Mouse (Mus musculus) MEL (cell line): ENCODE measurements around the gene Slc25a19. TPM values are rescaled to one million over a fixed set of nuclear protein-coding genes. Genes with fewer than 3 reads are reported as not detected.

Experiments
- DNase-seq: peaks from one replicate; pipeline ENCODE4 v3.0.0; 2011; ENCODE audit warnings: low read depth, low spot score
- H3K27ac ChIP-seq: 2 replicates; pipeline ENCODE4 v1.5.1; 2012; ENCODE audit warnings: low read depth, mild to moderate bottlenecking, control low read depth, low read length, moderate library complexity; ENCODE audit not compliant: control insufficient read depth
- H3K27me3 ChIP-seq, 2 experiments: fragments of 150-350 bp in 1 of 2; sonication (generic) in 1 of 2; 2 replicates each; pipeline ENCODE4 v1.6.1; 2012; ENCODE audit warnings: low read length in 2 of 2, mild to moderate bottlenecking in 2 of 2, improper control_type of control experiment in 1 of 2, moderate library complexity in 1 of 2; ENCODE audit not compliant: insufficient read depth in 2 of 2, control insufficient read depth in 1 of 2
- H3K36me3 ChIP-seq, 2 experiments: 2 replicates each; pipeline ENCODE4 v1.6.1; 2012 to 2014; ENCODE audit warnings: low read length in 2 of 2, improper control_type of control experiment in 1 of 2, inconsistent platforms in 1 of 2, mild to moderate bottlenecking in 1 of 2; ENCODE audit not compliant: insufficient read depth in 2 of 2, control insufficient read depth in 1 of 2
- H3K4me1 ChIP-seq, 2 experiments: fragments of 150-350 bp in 1 of 2; sonication (generic) in 1 of 2; 2 replicates each; pipeline ENCODE4 v1.6.1; 2012; ENCODE audit warnings: low read length in 2 of 2, improper control_type of control experiment in 1 of 2, mild to moderate bottlenecking in 1 of 2; ENCODE audit not compliant: insufficient read depth in 2 of 2, control insufficient read depth in 1 of 2
- H3K4me3 ChIP-seq, 2 experiments: fragments of 150-350 bp in 1 of 2; sonication (generic) in 1 of 2; 2 replicates each; pipeline ENCODE4 v1.5.1; 2012; ENCODE audit warnings: low read depth in 2 of 2, low read length in 2 of 2, mild to moderate bottlenecking in 2 of 2, moderate library complexity in 2 of 2, control low read depth in 1 of 2, improper control_type of control experiment in 1 of 2; ENCODE audit not compliant: control insufficient read depth in 1 of 2, insufficient read depth in 1 of 2
- H3K79me2 ChIP-seq: 2 replicates; pipeline ENCODE4 v1.6.1; 2012; ENCODE audit warnings: mild to moderate bottlenecking, low read length, moderate library complexity; ENCODE audit not compliant: control insufficient read depth, poor library complexity, insufficient read depth
- H3K9ac ChIP-seq: 2 replicates; pipeline ENCODE4 v1.6.1; 2012; ENCODE audit warnings: low read depth, mild to moderate bottlenecking, control low read depth, low read length, moderate library complexity; ENCODE audit not compliant: control insufficient read depth, poor library complexity, severe bottlenecking
- H3K9me3 ChIP-seq: fragments of 150-350 bp; sonication (generic); replicated peaks from 2 replicates; pipeline ENCODE4 v1.6.1; 2012; ENCODE audit warnings: mild to moderate bottlenecking, low read length, improper control_type of control experiment, moderate library complexity; ENCODE audit not compliant: insufficient read depth
- BHLHE40 ChIP-seq: IDR thresholded peaks from 2 replicates; pipeline ENCODE4 v1.6.1; 2012; ENCODE audit warnings: low read depth, mild to moderate bottlenecking, inconsistent platforms, low read length, improper control_type of control experiment, borderline replicate concordance
- CHD1 ChIP-seq: IDR thresholded peaks from 2 replicates; pipeline ENCODE4 v1.6.1; 2012; ENCODE audit warnings: low read depth, mild to moderate bottlenecking, inconsistent platforms, low read length, improper control_type of control experiment
- E2F4 ChIP-seq: IDR thresholded peaks from 2 replicates; pipeline ENCODE4 v1.6.1; 2011; ENCODE audit warnings: low read depth, low read length, improper control_type of control experiment, borderline replicate concordance
- ELF1 ChIP-seq: IDR thresholded peaks from 2 replicates; pipeline ENCODE4 v1.6.1; 2014; ENCODE audit warnings: low read depth, mild to moderate bottlenecking, inconsistent platforms, low read length, improper control_type of control experiment, moderate library complexity
- GABPA ChIP-seq: IDR thresholded peaks from 2 replicates; pipeline ENCODE4 v1.6.1; 2012; ENCODE audit warnings: low read depth, mild to moderate bottlenecking, inconsistent platforms, low read length, improper control_type of control experiment, moderate library complexity
- HCFC1 ChIP-seq: IDR thresholded peaks from 2 replicates; pipeline ENCODE4 v1.6.1; 2012; ENCODE audit warnings: low read depth, mild to moderate bottlenecking, inconsistent platforms, low read length, improper control_type of control experiment, moderate library complexity
- JUND ChIP-seq: IDR thresholded peaks from 2 replicates; pipeline ENCODE4 v1.6.1; 2011; ENCODE audit warnings: low read depth, mild to moderate bottlenecking, improper control_type of control experiment, low read length
- KAT2A ChIP-seq: conservative IDR thresholded peaks from 2 replicates; pipeline ENCODE4 v1.6.1; 2012; ENCODE audit warnings: low read depth, low read length, improper control_type of control experiment, inconsistent platforms
- MAX ChIP-seq: IDR thresholded peaks from 2 replicates; pipeline ENCODE4 v1.6.1; 2011; ENCODE audit warnings: low read length, improper control_type of control experiment
- MEF2A ChIP-seq: IDR thresholded peaks from 2 replicates; pipeline ENCODE4 v1.6.1; 2014; ENCODE audit warnings: low read depth, mild to moderate bottlenecking, inconsistent platforms, low read length, improper control_type of control experiment; ENCODE audit not compliant: poor library complexity, insufficient replicate concordance, severe bottlenecking; ENCODE audit errors: extremely low read depth
- MYC ChIP-seq: IDR thresholded peaks from 2 replicates; pipeline ENCODE4 v1.6.1; 2011; ENCODE audit warnings: low read depth, mild to moderate bottlenecking, low read length, improper control_type of control experiment, moderate library complexity
- POLR2AphosphoS2 ChIP-seq: IDR thresholded peaks from 2 replicates; pipeline ENCODE4 v1.6.1; 2011; ENCODE audit warnings: low read length, improper control_type of control experiment
- RCOR1 ChIP-seq: IDR thresholded peaks from 2 replicates; pipeline ENCODE4 v1.6.1; 2012; ENCODE audit warnings: low read depth, mild to moderate bottlenecking, inconsistent platforms, low read length, improper control_type of control experiment
- SIN3A ChIP-seq: IDR thresholded peaks from 2 replicates; pipeline ENCODE4 v1.6.1; 2012; ENCODE audit warnings: low read length, improper control_type of control experiment, inconsistent platforms
- TAL1 ChIP-seq: IDR thresholded peaks from 2 replicates; pipeline ENCODE4 v1.6.1; 2012; ENCODE audit warnings: mild to moderate bottlenecking, inconsistent platforms, low read length, moderate library complexity, mixed read lengths
- USF2 ChIP-seq, 2 experiments: IDR thresholded peaks; 2 replicates each; pipeline ENCODE4 v1.6.1; 2011 to 2012; ENCODE audit warnings: improper control_type of control experiment in 2 of 2, low read length in 2 of 2, borderline replicate concordance in 1 of 2, inconsistent platforms in 1 of 2, low read depth in 1 of 2, mild to moderate bottlenecking in 1 of 2; ENCODE audit not compliant: insufficient read depth in 1 of 2
- ZKSCAN1 ChIP-seq: IDR thresholded peaks from 2 replicates; pipeline ENCODE4 v1.6.1; 2012; ENCODE audit warnings: low read depth, mild to moderate bottlenecking, inconsistent platforms, low read length, improper control_type of control experiment, moderate library complexity
- ZMIZ1 ChIP-seq: IDR thresholded peaks from 2 replicates; pipeline ENCODE4 v1.6.1; 2012; ENCODE audit warnings: low read depth, mild to moderate bottlenecking, inconsistent platforms, low read length, improper control_type of control experiment, moderate library complexity
- ZNF384 ChIP-seq: IDR thresholded peaks from 2 replicates; pipeline ENCODE4 v1.6.1; 2012; ENCODE audit warnings: low read depth, mild to moderate bottlenecking, inconsistent platforms, low read length, improper control_type of control experiment
- polyA plus RNA-seq, 2 experiments: library from polyadenylated mRNA; stranded (reverse) in 1 of 2; unstranded in 1 of 2; fragments of >175 nt in 1 of 2; fragments of >200 nt in 1 of 2; gene quantifications; 2 replicates each; pipeline versions ENCODE4 v1.2.1 to v1.2.4; 2012; ENCODE audit warnings: low replicate concordance in 2 of 2, low read depth in 1 of 2; ENCODE audit not compliant: insufficient read length in 2 of 2, insufficient read depth in 1 of 2, missing spikeins in 1 of 2
- total RNA-seq: library from RNA; depleted of rRNA; stranded (reverse); fragments of 300-350 nt; gene quantifications from 2 replicates; pipeline ENCODE4 v1.2.3, GENCODE M21; 2012

Slc25a19 gene
- total and polyA plus RNA-seq, 3 experiments = 35.3 to 43.1 TPM; not detected in 1

DNA sequence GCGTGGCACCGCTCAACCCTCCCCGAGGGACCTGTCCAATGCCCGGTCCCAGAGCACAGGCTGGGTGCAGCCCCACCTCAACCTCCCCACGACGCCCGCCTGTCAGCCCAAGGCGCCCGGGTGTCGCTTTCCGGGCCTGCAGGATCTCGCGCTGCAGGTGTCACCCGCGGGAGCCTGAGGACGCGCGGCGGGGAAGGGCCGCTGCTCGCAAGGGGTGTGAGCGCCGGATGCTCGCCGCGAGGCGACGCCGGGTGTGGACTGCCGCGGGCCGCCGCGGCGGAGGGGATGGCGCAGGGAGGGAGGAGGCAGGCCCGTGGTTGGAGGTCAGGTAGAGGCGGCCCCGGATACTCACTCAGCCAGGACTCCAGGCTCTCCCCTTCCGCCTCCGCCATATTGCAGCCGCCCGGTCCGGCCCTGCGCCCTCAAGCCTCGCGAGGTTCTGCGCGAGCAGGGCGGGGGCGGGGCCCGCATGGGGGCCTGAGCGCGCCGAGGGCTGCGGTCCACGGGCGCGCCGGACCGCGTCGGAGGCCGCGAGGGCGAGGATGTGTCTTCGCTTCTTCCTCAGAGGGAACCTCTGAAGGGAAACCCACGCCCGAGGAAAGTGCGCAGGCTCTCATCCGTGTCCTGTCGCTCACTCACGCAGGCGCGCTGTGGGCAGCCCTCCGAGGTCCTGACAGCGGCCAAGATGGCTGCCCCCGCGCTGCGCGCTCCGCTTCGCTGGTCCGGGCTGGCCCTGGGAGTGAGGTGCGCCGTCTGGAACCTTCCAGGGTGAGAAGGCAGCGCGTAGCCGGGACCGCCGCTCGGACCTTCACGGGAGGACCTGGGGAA, 24.4 kb downstream of the Slc25a19 start, which contains the start of the genes Mrps7 and Gga3 (continued):
- TF ChIP-seq HCFC1 = peak; percentile 91
- peak; percentile 90 for TF ChIP-seq SIN3A
- TF ChIP-seq ZKSCAN1 = no peak
- TF ChIP-seq ZNF384 = no peak

DNA sequence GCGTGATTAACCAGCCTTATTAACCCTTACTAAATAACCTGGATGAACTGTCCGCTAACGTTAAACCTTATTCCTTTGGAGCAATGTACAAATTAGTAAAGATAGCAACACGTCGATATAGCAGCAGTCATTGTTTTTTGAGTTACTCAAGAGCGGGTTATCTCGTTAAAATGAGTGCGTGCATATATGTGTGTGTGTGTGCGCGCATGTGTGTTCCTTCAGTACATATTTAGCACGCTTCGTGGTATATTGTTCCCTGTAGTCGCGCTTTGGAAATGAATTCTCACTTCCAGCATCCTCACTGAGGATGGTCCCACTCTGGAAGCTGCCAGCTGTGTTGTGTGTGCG, 25.0 kb downstream of the Slc25a19 start:
- H3K27ac ChIP-seq = peak overlapping the region; percentile 77
- H3K4me3 ChIP-seq = peak overlapping the region; percentile 66 to 84
- H3K27me3 ChIP-seq = no peaks in the 10 kb centered on the region
- peaks cover 10 to 40% of the 10 kb centered on the region in 2 experiments for H3K36me3 ChIP-seq
- H3K9me3 ChIP-seq = no peaks in the 10 kb centered on the region
- H3K4me1 ChIP-seq = peaks cover 9 to 42% of the 10 kb centered on the region in 2 experiments
- H3K79me2 ChIP-seq = peaks cover 76% of the 10 kb centered on the region
- peak overlapping the region; percentile 83 for H3K9ac ChIP-seq
- DNase-seq = peak; percentile 57
- TF ChIP-seq JUND (no peak), ZNF384 (no peak), KAT2A (no peak), E2F4 (no peak), POLR2AphosphoS2 (no peak), MYC (peak; percentile 56; the same call in 1 of the 2 replicates), MAX (peak; percentile 41), ZMIZ1 (no peak), CHD1 (peak; percentile 78; the same call in 1 of the 2 replicates), MEF2A (no peak), BHLHE40 (no peak), RCOR1 (no peak), USF2 (IDR thresholded peaks at IDR 0.05; ENCODE audit: borderline replicate concordance in 1 of 2, insufficient read depth in 1 of 2, low read depth in 1 of 2, low read length in 2 of 2) (no peak), TAL1 (no peak), GABPA (no peak), ELF1 (no peak)
